Mouse (Mus musculus) large intestine, adult 2 months (tissue): ENCODE results near the gene Alad. TPM values are rescaled to one million over a fixed set of nuclear protein-coding genes. Genes with fewer than 3 reads are reported as not detected.

Source experiments
- DNase-seq: peaks from one replicate; pipeline ENCODE4 v3.0.0-alpha.2; 2012; ENCODE audit warnings: low read depth, low spot score
- WGBS: fragments of 180-500 bp; shearing (Covaris S2); methylation state at CpG from one replicate; pipeline ENCODE4 v1.1.7; 2018; 5-methylcytosine and 5-hydroxymethylcytosine counted together
- polyA plus RNA-seq: library from polyadenylated mRNA; depleted of rRNA; stranded (reverse); fragments of >200 nt; gene quantifications from 2 replicates; pipeline ENCODE4 v1.2.3, GENCODE M21; 2012

Alad gene
- polyA plus RNA-seq, 1 experiment: 135 TPM

DNA sequence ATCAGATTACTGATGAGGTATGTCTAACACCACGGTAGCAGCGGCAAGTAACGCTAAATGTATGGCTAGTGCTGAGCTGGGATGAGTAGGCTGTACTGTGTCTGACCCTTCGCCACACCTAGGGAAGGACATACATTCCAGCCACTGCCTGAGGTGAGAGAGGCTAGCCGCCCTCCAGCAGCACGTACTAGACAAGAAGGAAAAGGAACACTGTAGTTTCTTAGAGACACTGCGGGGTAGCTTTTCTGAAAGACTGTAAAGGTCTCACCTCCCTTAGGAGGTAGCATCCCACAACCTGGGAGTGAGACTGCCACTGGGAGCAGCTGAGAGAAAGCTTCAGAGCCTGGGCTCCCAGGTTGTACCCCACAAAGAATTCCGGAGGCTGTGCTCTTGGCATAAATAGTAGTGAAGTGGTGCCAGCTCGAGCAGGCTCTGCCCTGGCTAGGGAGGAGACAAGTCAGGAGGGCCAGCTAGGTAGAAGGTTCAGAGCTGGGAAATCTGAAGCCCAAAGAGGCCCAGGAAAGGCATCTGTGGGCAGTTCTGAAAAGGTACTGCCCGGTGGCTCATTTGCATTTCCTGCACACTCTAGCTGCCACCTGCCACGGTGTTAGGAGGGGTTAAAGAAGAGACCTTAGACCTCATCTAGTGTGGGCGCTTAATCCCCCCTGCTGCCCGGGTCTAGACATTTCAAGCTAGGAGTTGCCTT is 1.1 kb downstream of the Alad start:
- no peak for DNase-seq
- WGBS: 21% methylated on average over 13 of the region's 13 CpGs

DNA sequence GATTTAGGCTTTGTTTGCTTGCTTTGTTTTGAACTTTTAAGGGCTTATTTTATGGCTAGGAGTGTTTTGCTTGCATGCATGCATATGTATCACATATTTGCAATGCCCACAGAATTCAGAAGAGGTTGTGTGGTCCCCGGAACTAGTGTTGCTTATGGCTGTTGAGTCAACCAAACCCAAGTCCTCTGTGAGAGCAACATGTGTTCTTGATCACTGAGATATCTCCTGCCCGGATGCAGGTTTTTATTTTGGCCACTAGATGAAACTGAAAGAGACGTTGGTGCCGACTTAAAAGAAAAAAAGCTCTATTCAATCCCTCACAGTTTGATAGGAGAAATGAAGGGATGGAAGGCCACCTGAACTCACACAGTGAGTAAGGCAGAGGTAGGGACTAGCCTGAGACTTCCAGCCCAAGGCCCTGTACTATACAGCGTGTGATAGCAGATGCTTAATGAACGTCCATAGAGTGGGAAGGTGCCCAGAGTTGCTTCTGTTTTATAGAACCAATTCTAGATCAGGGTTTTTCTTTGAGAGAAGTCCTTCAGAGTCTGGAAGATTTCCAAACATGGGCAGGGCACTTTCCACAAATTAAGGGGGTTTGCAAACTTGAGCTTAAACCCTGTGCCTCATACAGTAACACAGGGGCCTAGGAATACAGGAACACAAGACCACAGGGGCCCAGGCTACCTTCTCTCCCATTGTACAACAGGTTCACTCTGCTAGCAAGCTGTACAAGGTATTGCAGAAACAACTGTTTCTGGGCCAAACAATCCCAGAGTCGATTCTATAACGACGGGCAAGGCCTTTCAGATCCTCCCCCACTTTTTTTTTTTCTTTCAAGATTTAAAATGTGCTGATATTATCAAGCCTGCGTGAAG is 1.9 kb downstream of the Alad start:
- no peak for DNase-seq
- WGBS: 26% methylated on average over 10 of the region's 10 CpGs

GRCm38 (mm10) chr4:62517046-62517445 is 2.7 kb downstream of the Alad start:
- no peak for DNase-seq
- 36% methylated on average over 8 of the region's 8 CpGs for WGBS

DNA sequence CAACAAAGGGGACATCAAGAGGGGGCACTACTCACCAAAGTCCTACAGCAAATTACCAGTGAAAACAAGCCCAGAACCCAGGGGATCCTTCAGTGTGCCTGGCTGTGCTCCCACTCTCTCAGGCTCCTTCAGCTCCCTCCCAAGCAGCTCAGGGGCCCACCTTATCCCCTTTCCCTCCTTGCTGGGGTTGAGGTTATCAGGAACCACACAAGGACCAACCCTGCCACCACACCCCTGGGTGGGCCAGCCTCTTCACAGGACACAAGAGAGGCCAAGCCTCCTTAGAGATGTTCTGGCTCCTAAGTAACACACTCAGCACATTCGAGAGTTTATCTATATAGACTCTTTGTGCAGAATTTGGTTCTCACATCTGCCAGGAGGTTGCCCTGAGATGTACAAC is 3.1 kb downstream of the Alad start:
- 19% methylated on average over 1 of the region's 1 CpGs for WGBS
- no peak for DNase-seq

DNA sequence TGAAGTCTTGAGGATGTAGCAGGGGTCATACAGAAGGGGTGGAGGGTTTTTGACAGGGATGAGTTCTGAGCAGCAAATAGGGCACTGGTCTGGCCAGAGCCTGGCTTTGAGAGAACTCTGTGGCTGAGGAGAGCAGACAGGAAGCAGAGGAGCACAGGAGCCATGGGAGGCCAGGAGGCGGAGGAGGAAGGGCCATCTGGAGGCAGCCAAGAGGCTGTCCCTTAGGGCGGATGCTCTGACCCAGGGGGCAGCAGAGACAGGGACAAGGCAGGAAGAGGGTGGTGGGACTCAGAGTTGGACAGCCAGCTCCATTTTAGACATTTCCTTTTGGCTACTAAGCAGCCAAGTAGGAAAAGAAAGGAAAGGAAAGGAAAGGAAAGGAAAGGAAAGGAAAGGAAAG is 3.6 kb downstream of the Alad start:
- 47% methylated on average over 2 of the region's 2 CpGs for WGBS
- DNase-seq: no peak

- WGBS: 77% methylated on average over 3 of the region's 3 CpGs
- DNase-seq: no peak
These were observed 4.2 kb downstream of the Alad start for GRCm38 (mm10) chr4:62515490-62515889.

DNA sequence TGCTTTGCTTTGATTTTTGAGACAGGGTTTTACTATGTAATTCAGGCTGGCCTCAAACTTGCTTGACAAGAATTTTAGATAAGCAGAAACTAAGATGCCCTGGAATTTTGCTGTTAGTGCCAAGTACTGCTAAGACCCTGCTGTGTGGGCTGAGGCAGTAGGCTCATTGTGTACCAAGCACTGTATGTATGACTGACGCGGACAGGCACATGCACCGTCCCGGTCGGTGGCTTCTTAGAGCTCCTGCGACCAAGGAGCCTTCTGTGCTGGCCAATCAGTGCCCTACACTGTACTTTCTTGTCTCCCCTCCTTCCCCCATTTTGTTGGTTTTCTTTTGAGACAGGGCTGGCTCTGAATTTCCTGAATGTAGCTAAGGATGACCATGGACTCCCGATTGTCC is 4.7 kb downstream of the Alad start:
- no peak for DNase-seq
- 88% methylated on average over 7 of the region's 7 CpGs for WGBS

DNA sequence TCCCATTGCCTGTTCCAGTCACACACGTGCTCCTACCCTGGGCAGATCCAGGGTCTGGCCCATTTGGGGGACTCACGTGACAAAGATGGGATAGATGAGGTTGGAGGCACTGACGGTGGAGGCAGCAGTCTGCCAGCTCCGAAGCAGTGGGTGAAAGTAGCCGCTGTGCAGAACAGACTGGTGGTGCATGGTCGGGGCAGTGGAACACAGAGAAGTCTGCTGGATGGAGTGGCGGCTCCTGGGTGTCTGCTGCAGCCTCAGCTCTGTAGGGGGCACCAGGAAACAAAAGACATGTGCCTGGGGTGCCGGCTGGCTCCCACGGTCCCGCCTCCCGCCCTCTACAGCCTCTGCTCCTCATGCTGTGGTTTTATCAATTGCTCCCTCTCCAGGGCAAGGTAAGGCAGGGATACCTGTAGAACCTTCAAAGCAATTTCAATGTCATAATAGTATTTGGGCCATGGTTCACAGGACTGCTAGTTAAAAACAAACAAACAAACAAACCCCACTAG is 5.7 kb downstream of the Alad start:
- WGBS: 77% methylated on average over 11 of the region's 11 CpGs

GRCm38 (mm10) chr4:62509946-62510345 is 9.8 kb downstream of the Alad start:
- 65% methylated on average over 11 of the region's 11 CpGs for WGBS
- no peak for DNase-seq

More for the DNA sequence above, 5.7 kb downstream of the Alad start:
- no peak for DNase-seq

GRCm38 (mm10) chr4:62508839-62509238 is 10.9 kb downstream of the Alad start:
- no peak for DNase-seq
- 84% methylated on average over 5 of the region's 5 CpGs for WGBS

- no peak for DNase-seq
- WGBS: 30% methylated on average over 2 of the region's 2 CpGs
These were observed 12.9 kb downstream of the Alad start for GRCm38 (mm10) chr4:62506798-62507197.

DNA sequence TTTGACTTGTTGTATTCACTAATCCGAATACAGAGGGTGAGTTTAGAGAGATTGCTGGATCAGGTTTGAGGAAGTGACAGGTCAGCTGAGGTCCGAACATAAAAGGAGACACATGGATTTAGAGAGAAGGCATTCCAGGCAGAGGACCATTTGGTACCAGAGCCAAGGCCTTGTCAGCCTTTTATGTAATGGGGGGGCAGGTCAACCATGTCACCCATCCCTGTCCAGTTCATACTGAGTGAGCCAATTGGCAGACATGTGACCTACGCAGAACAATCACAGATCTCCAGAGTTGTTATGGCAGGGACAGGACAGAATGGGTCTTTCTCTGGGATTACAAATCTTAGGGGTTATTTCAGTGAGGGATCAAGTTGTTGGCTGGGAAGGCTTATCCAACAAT is 13.7 kb downstream of the Alad start:
- 75% methylated on average over 3 of the region's 3 CpGs for WGBS
- DNase-seq: no peak

- WGBS: 39% methylated on average over 3 of the region's 3 CpGs
- no peak for DNase-seq
These were observed 16.2 kb downstream of the Alad start, which contains the start of gene Hdhd3 for GRCm38 (mm10) chr4:62503374-62503970. Gene Hdhd3, minus strand, starts transcription at chr4:62503467.

- 27% methylated on average over 7 of the region's 7 CpGs for WGBS
- no peak for DNase-seq
These were observed 16.7 kb downstream of the Alad start for GRCm38 (mm10) chr4:62502969-62503368.

DNA sequence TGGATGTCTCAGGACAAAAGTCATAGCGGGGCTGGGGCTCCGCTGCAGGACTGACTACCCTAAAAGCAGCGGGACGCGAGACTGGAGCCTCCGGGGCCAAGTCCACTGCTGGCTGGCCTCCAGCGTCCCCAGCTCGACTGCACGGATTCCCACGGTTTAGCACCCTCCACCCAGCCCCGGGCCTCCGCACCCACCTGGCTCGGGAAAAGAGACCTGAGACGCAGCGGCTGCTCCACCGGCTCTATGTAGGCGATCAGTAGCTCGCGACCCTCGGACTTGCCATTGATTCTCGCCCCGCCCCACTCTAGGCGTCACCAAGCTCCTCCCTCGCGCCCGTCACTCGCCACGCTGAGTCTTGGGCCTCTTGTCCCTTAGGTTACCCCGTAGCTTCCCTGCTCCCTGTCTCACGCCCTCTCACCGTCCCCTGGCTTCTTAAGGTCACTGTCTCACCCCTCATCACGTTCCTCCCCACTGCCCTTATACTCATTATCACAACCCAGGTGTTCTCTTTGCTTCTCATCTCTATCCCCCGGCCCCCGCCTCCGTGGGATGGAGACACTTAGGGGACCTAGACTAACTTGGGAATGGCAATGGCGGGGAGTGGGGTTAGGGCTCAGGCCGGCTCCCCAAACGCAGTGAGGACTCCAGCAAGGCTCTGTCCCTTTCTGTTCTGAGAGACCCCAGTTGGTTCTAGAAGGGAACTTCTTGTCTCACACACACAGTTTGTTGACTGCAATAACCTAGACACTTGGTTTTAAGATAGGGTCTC is 17.6 kb downstream of the Alad start:
- no peak for DNase-seq
- WGBS: 1% methylated on average over 38 of the region's 38 CpGs

DNA sequence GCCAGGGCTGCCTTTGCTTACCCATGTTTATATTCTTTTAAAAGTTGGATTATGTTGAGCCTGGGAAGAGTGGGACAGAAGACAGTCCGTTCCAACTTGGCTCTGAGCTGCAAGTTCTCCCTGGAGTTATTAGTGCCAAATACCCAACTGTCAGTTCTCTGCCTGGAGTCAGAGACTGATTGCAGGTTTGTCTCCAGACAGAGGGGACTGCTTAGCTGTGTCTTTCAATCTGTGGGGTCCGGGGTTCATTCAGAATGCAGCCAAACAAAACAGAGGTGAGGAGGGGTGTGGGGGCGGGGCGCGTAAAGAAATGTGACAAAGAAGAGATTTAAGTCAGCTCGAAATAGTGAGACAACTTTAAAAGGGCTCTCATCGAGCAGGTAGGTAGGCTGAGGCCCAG is 18.2 kb downstream of the Alad start:
- DNase-seq: no peak
- under 1% methylated on average over 7 of the region's 7 CpGs for WGBS

- no peak for DNase-seq
- WGBS: 38% methylated on average over 4 of the region's 4 CpGs
These were observed 18.9 kb downstream of the Alad start for GRCm38 (mm10) chr4:62500799-62501198.

DNA sequence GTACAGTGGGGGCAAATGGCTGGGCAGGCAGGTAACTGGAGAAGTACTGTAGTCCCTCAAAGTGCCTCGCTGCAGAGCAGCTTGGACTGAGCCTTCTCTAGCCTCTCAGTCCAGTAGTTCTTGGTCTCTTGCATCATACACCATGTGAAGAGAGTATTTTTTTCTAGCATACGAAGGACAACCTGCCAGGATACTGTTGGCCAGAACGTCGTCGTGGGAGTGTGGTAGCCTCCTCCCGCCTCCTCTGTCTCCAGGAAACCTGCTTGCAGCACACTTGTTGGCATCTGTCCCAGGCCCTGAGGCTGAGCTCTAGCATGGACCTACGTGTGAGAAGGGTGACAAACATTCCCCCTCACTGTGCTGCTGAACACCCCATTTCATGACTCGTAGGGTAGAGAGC is 22.9 kb downstream of the Alad start:
- WGBS: 21% methylated on average over 8 of the region's 8 CpGs
- DNase-seq: no peak

- WGBS: 23% methylated on average over 8 of the region's 8 CpGs
- DNase-seq: no peak
These were observed 23.8 kb downstream of the Alad start for GRCm38 (mm10) chr4:62495946-62496345.

- no peak for DNase-seq
- 59% methylated on average over 9 of the region's 9 CpGs for WGBS
These were observed 25.5 kb downstream of the Alad start for GRCm38 (mm10) chr4:62494230-62494629.
